Mouse (Mus musculus) thymus, adult 2 months (tissue): ENCODE data around the gene Hoxc8.

Experiments
- CTCF ChIP-seq: fragments of 200-500 bp; IDR thresholded peaks from 2 replicates; pipeline ENCODE4 v1.5.1; 2012; ENCODE audit warnings: mild to moderate bottlenecking, control low read depth, low read length, moderate library complexity, borderline replicate concordance; ENCODE audit not compliant: control insufficient read depth, poor library complexity, insufficient read depth; ENCODE audit errors: extremely low read depth
- POLR2A ChIP-seq: fragments of 200-500 bp; IDR thresholded peaks from 2 replicates; pipeline ENCODE4 v1.6.1; 2012; ENCODE audit warnings: mild to moderate bottlenecking, low read length, control low read depth, moderate library complexity; ENCODE audit not compliant: control insufficient read depth, poor library complexity, insufficient read depth; ENCODE audit errors: extremely low read depth

GRCm38 (mm10) chr15:103002156-103002555 lies 11.7 kb downstream of the Hoxc8 start:
- TF ChIP-seq CTCF: no peak
- no peak for TF ChIP-seq POLR2A
